Mouse (Mus musculus): Measurements from ENCODE around the gene Orm2. TPM values are rescaled to one million over a fixed set of nuclear protein-coding genes. Genes with fewer than 3 reads are reported as not detected.

Orm2 gene
- polyA plus RNA-seq, 1 experiment from 2014 or later = not detected

DNA sequence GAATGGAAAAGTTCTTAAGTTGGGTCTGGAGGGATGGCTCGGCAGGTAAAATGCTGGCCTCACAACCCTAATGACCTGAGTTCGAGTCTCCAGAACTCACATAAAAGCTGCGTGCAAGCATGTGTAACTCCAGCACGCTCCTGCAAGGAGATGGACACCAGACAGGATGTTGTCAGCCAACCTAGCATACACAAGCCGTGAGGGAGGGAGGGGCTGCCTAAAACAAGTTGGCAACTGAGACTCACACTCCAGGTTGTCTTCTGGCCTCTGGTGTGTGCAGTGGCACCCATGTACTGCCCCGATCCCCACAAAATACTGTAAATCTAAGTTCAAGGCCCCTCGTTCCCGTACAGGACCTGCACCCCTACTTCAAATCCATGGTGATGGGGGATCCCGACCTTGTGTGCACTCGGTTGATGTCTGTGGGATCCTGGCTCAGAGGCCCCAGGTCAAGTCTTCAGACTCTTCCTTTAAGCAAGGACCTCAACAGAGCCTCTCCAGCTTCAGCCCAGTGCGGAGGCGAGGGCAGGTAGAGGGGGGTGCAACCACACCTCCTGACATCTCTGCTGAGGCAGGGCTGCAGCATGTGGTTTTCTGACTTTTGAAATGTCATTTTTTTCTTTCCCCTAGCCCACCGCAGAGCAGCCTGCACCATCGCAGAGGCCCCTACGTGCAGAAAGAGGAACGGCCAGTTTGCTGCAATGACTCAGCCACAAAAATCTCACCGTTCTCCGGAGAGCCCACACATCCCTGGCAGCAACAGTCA is 38.5 kb downstream of the Orm2 start:
- Histone ChIP-seq H3K27me3 (ENCODE audit: control insufficient read depth, insufficient read depth, low read depth, low read length) (no peaks in the 10 kb centered on the region), H3K9me3 (ENCODE audit: control insufficient read depth, low read length) (no peaks in the 10 kb centered on the region), H3K9ac (ENCODE audit: low read length) (no peak overlapping the region), H3K4me2 (ENCODE audit: low read depth, low read length) (no peak overlapping the region), H3K4me3 (ENCODE audit: low read length) (no peak overlapping the region), H3K36me3 (ENCODE audit: control insufficient read depth, insufficient read depth, low read length) (no peaks in the 10 kb centered on the region), H3K27ac (ENCODE audit: low read length) (peak overlapping the region; percentile 83; the same call in 1 of the 2 replicates), H3K4me1 (replicated peaks; ENCODE audit: control insufficient read depth, insufficient read depth, low read length) (peaks cover 66% of the 10 kb centered on the region)
- no peak for ATAC-seq (ENCODE audit: low read depth)
- 74% methylated on average over 18 of the region's 18 CpGs for WGBS

DNA sequence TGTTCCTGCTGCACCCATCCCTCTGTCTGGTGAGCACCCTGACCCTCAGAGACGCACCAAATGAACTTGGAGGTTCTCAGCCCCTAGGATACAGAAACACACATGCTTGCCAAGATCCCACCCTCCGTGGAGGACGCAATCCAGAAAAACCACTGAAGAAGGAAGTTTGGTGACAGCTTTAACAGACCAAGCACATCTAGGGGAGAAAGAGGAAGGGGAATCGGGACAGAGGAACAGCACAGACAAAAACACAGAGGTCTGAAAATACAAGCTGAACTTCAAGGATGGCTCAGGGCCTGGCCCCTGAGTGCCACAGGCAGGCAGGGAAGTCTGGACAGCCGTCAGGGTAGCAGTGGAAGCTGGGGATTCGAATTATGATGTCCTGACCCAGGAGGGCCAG is 39.4 kb downstream of the Orm2 start:
- Histone ChIP-seq H3K4me1 (replicated peaks; ENCODE audit: control insufficient read depth, insufficient read depth, low read length) (peaks cover 72% of the 10 kb centered on the region), H3K27me3 (ENCODE audit: control insufficient read depth, insufficient read depth, low read depth, low read length) (no peaks in the 10 kb centered on the region), H3K9me3 (ENCODE audit: control insufficient read depth, low read length) (no peaks in the 10 kb centered on the region), H3K36me3 (ENCODE audit: control insufficient read depth, insufficient read depth, low read length) (no peaks in the 10 kb centered on the region), H3K9ac (ENCODE audit: low read length) (peak overlapping the region; percentile 21), H3K4me2 (ENCODE audit: low read depth, low read length) (peak overlapping the region; percentile 70), H3K4me3 (ENCODE audit: low read length) (0 out of 2 replicates have a peak overlapping the region, but pooled peaks have one; percentile 47), H3K27ac (ENCODE audit: low read length) (peak overlapping the region; percentile 97; the same call in 1 of the 2 replicates)
- 42% methylated on average over 6 of the region's 6 CpGs for WGBS
- ATAC-seq (ENCODE audit: low read depth) = no peak

DNA sequence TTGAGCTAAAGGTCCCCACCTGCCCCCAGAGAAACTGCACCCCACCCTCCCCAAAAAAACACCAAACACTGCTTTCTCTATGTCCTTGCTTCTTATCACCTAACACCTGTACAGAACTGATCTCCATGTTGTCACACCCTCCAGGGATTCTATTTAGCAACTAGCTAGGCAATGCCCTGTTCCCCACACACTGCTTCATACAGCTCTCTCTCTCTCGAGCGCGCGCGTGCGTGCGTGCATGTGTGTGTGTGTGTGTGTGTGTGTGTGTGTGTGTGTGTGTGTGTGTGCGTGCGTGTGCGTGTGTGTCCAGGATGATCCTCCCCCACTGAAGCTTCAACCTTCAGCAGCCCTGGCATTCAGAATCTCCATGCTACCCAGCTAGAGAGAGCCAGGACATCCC is 39.8 kb downstream of the Orm2 start:
- Histone ChIP-seq H3K4me3 (ENCODE audit: low read length) (peak overlapping the region; percentile 47), H3K27ac (ENCODE audit: low read length) (peak overlapping the region; percentile 97), H3K9ac (ENCODE audit: low read length) (peak overlapping the region; percentile 69), H3K36me3 (ENCODE audit: control insufficient read depth, insufficient read depth, low read length) (no peaks in the 10 kb centered on the region), H3K9me3 (ENCODE audit: control insufficient read depth, low read length) (no peaks in the 10 kb centered on the region), H3K27me3 (ENCODE audit: control insufficient read depth, insufficient read depth, low read depth, low read length) (no peaks in the 10 kb centered on the region), H3K4me2 (ENCODE audit: low read depth, low read length) (peak overlapping the region; percentile 70), H3K4me1 (replicated peaks; ENCODE audit: control insufficient read depth, insufficient read depth, low read length) (peaks cover 73% of the 10 kb centered on the region)
- WGBS = 55% methylated on average over 4 of the region's 10 CpGs
- ATAC-seq (ENCODE audit: low read depth) = no peak

DNA sequence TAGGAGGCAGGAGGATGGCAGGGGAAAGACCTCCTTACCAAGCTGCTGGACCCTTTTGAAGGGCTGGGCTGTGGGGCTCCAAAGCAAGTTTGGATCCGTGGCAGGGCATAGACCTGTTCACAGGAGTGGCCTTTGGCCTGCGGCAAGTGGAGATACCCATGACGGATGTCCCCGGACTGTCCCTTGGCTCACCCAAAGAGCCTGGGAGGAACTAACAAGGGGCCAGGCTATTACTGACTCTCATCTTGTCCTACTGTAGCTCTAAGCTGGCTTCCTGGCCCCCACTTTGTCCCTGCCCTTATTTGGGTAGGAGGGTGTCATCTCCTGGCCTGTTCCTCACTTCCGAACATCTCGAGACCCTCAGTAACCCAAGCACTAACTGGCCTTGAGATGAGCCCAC is 40.3 kb downstream of the Orm2 start:
- ATAC-seq (ENCODE audit: low read depth) = peak; percentile 28
- Histone ChIP-seq H3K4me1 (replicated peaks; ENCODE audit: control insufficient read depth, insufficient read depth, low read length) (peaks cover 75% of the 10 kb centered on the region), H3K36me3 (ENCODE audit: control insufficient read depth, insufficient read depth, low read length) (no peaks in the 10 kb centered on the region), H3K9ac (ENCODE audit: low read length) (peak overlapping the region; percentile 69), H3K27ac (ENCODE audit: low read length) (peak overlapping the region; percentile 97), H3K4me2 (ENCODE audit: low read depth, low read length) (peak overlapping the region; percentile 70), H3K9me3 (ENCODE audit: control insufficient read depth, low read length) (no peaks in the 10 kb centered on the region), H3K4me3 (ENCODE audit: low read length) (peak overlapping the region; percentile 47), H3K27me3 (ENCODE audit: control insufficient read depth, insufficient read depth, low read depth, low read length) (no peaks in the 10 kb centered on the region)
- WGBS = 14% methylated on average over 6 of the region's 6 CpGs

DNA sequence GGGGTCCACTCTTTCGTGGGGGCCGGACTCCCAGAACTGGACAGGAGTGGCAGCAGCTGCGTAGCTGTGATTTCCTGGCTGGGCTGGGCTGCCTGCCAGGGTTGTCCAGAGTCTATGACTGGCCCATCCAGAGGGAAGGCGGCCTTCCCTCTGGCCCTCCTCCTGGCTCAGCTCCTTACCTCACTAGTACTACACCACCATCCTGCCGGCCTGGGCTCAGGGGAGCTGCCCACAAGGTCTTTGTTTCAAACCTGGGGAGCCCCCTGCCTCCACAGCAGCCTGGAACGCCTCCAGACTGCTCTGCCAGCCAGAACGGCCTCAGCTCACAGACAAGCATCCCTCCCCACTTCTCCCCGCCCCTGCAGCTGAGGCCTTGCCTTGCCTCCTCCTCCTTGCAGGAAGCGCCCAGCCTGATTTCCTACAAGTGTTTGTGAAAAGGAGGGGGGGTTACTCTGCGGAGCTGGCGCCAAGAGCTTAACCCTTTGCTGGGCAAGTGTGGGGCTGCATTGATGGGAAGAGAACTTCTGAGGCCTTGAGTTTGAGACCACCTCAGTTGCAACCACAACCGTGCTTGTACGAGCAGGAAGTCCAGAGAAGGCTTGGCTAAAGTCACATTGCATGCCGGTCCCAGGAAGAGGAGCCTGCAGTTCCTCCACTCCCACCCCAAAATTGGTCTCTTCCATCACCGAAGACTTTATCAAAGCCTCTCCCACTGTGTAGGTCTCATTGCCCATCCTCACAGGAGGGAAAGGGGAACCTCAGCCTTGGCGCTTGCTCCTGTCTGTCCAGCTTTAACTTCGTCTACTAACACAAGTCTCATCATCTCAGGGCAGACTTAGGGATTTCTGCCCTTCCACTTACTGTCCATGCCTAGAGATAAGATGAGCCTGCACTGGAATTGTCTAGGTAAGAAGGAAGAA is 41.1 kb downstream of the Orm2 start, which contains the start of gene Akna:
Gene Akna (minus strand): TSS at position 315 of the 920 bp plus-strand sequence.
- Histone ChIP-seq H3K4me2 (ENCODE audit: low read depth, low read length) (peak within 1 kb of the TSS; percentile 70), H3K27ac (ENCODE audit: low read length) (peak within 1 kb of the TSS; percentile 97), H3K27me3 (ENCODE audit: control insufficient read depth, insufficient read depth, low read depth, low read length) (no peaks in the 10 kb centered on the region), H3K4me3 (ENCODE audit: low read length) (peak within 1 kb of the TSS; percentile 47), H3K9me3 (ENCODE audit: control insufficient read depth, low read length) (no peaks in the 10 kb centered on the region), H3K4me1 (replicated peaks; ENCODE audit: control insufficient read depth, insufficient read depth, low read length) (peaks cover 80% of the 10 kb centered on the region), H3K9ac (ENCODE audit: low read length) (peak within 1 kb of the TSS; percentile 69), H3K36me3 (ENCODE audit: control insufficient read depth, insufficient read depth, low read length) (no peaks in the 10 kb centered on the region)
- ATAC-seq (ENCODE audit: low read depth) = peak; percentile 93
- 2% methylated on average over 17 of the region's 17 CpGs for WGBS

DNA sequence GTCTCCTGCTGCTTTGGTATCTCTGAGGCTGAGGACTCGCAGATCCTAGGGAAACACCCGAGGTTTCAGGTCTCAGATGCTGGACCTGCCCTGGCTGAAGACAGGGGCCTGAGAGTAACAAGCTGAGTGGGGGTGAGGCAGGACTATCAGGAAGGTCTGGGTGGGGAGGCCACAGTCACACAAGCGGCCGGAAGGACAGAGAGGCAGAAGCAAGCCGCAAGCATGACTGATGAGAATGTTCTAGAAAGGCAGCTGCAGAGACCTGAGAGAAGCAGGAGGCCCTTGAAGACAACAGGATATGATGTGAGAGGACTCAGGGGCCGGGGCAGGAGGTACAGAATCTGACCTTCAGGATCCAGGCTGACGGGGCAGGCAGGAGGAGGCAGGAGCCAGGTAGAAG is 42.0 kb downstream of the Orm2 start:
- no peak for ATAC-seq (ENCODE audit: low read depth)
- Histone ChIP-seq H3K4me3 (ENCODE audit: low read length) (no peak overlapping the region), H3K27me3 (ENCODE audit: control insufficient read depth, insufficient read depth, low read depth, low read length) (no peaks in the 10 kb centered on the region), H3K4me2 (ENCODE audit: low read depth, low read length) (peak overlapping the region; percentile 70), H3K36me3 (ENCODE audit: control insufficient read depth, insufficient read depth, low read length) (no peaks in the 10 kb centered on the region), H3K9ac (ENCODE audit: low read length) (peak overlapping the region; percentile 43), H3K27ac (ENCODE audit: low read length) (peak overlapping the region; percentile 97), H3K4me1 (replicated peaks; ENCODE audit: control insufficient read depth, insufficient read depth, low read length) (peaks cover 79% of the 10 kb centered on the region), H3K9me3 (ENCODE audit: control insufficient read depth, low read length) (no peaks in the 10 kb centered on the region)
- WGBS = 27% methylated on average over 7 of the region's 7 CpGs

DNA sequence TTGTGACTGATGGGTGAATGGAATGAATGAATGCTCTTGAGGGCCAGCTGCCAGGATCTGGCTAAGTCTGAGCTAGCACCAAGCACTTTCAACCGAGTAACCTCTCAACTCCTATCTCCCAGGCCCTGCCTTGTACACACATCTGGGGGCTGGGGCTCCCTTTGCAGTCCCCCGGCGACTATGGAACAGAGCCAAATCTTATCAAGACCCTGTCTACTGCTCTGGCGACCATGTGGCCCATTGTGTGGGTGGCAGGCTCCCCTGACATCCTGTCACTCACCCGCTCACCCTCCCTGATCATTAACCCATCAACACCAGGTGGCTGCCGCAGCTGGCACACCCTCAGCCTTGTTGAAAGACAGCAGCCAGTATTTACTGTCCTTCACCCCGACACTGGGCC is 42.8 kb downstream of the Orm2 start:
- Histone ChIP-seq H3K36me3 (ENCODE audit: control insufficient read depth, insufficient read depth, low read length) (no peaks in the 10 kb centered on the region), H3K4me3 (ENCODE audit: low read length) (no peak overlapping the region), H3K9me3 (ENCODE audit: control insufficient read depth, low read length) (no peaks in the 10 kb centered on the region), H3K27me3 (ENCODE audit: control insufficient read depth, insufficient read depth, low read depth, low read length) (no peaks in the 10 kb centered on the region), H3K9ac (ENCODE audit: low read length) (peak overlapping the region; percentile 35; the same call in 1 of the 2 replicates), H3K27ac (ENCODE audit: low read length) (peak overlapping the region; percentile 97), H3K4me2 (ENCODE audit: low read depth, low read length) (no peak overlapping the region), H3K4me1 (replicated peaks; ENCODE audit: control insufficient read depth, insufficient read depth, low read length) (peaks cover 79% of the 10 kb centered on the region)
- no peak for ATAC-seq (ENCODE audit: low read depth)
- 8% methylated on average over 7 of the region's 7 CpGs for WGBS

DNA sequence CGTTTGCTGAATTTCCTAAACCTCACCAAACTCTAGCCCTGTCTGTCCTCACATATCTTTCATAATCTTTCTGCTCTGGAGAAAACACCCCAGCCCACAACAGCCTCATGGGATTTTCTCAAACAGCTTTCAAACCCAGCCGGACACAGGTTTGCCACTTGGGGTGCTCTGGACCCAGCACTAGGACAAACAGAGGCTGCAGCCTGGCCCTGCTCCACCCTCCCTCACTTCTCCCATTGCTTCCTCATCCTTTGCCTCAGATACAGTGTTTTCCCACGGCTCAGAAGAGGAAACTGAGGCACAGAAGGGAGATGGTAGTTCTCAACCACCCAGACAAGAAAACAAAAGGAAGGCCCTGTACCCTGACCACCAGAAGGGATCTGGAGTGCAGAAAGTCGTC is 43.4 kb downstream of the Orm2 start:
- H3K27ac ChIP-seq (ENCODE audit: low read length) = no peak overlapping the region; the same call in 1 of the 2 replicates
- H3K4me1 ChIP-seq (replicated peaks; ENCODE audit: control insufficient read depth, insufficient read depth, low read length) = peaks cover 75% of the 10 kb centered on the region
- no peak overlapping the region; the same call in 1 of the 2 replicates for H3K9ac ChIP-seq (ENCODE audit: low read length)
- ATAC-seq (ENCODE audit: low read depth) = no peak
- 49% methylated on average over 4 of the region's 4 CpGs for WGBS
- H3K4me3 ChIP-seq (ENCODE audit: low read length) = no peak overlapping the region
- no peaks in the 10 kb centered on the region for H3K27me3 ChIP-seq (ENCODE audit: control insufficient read depth, insufficient read depth, low read depth, low read length)
- H3K9me3 ChIP-seq (ENCODE audit: control insufficient read depth, low read length) = no peaks in the 10 kb centered on the region
- no peak overlapping the region for H3K4me2 ChIP-seq (ENCODE audit: low read depth, low read length)
- no peaks in the 10 kb centered on the region for H3K36me3 ChIP-seq (ENCODE audit: control insufficient read depth, insufficient read depth, low read length)

DNA sequence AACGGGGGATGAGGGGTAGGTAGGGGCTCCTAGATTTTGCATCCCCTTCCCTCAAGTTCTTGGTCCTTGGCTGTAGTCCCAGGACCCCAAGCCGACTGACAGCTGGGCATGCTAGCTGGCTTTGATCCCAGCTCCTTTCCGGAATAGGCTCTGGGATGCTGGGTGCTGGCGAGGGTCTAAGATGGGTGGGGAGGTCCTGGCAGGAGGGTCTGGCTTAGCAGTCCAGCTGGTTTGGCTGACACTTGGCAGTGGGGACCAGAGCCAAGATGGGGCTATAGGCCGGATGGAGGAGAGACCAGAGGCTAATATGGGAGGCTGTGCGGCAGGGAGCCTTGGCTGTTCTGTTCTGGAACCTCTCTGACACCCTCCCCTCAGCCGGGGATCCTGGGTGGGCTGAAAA is 46.0 kb downstream of the Orm2 start:
- no peak overlapping the region for H3K9ac ChIP-seq (ENCODE audit: low read length)
- H3K9me3 ChIP-seq (ENCODE audit: control insufficient read depth, low read length) = no peaks in the 10 kb centered on the region
- 33% methylated on average over 7 of the region's 7 CpGs for WGBS
- peak overlapping the region; percentile 4; the same call in 1 of the 2 replicates for H3K4me3 ChIP-seq (ENCODE audit: low read length)
- ATAC-seq (ENCODE audit: low read depth) = peak; percentile 34
- H3K4me2 ChIP-seq (ENCODE audit: low read depth, low read length) = peak overlapping the region; percentile 100
- peak overlapping the region; percentile 77 for H3K27ac ChIP-seq (ENCODE audit: low read length)
- H3K27me3 ChIP-seq (ENCODE audit: control insufficient read depth, insufficient read depth, low read depth, low read length) = no peaks in the 10 kb centered on the region; the same call in 1 of the 2 replicates
- H3K36me3 ChIP-seq (ENCODE audit: control insufficient read depth, insufficient read depth, low read length) = no peaks in the 10 kb centered on the region
- peaks cover 59% of the 10 kb centered on the region for H3K4me1 ChIP-seq (replicated peaks; ENCODE audit: control insufficient read depth, insufficient read depth, low read length)

Data from lung, embryonic 16.5 days (tissue).